Mouse (Mus musculus) lung, embryonic 16.5 days (tissue): ENCODE data around the gene Gm9736. TPM values are rescaled to one million over a fixed set of nuclear protein-coding genes. Genes with fewer than 3 reads are reported as not detected.
"Not testable (repeated sequence)": the region's sequence is repeated elsewhere in the genome, so short reads cannot be mapped to it uniquely, and the experiment has no call there.

Experiments used
- ATAC-seq: fragments of 200-750 bp; cut with Nextera tagmentation; 2 replicates; pipeline ENCODE4 v1.8.0; 2017; ENCODE audit warnings: low read depth, mild to moderate bottlenecking, moderate library complexity
- H3K27ac ChIP-seq: fragments of 300-500 bp; sonication (generic); 2 replicates; pipeline ENCODE4 v1.5.1; 2014; ENCODE audit warnings: mild to moderate bottlenecking, control low read depth, low read length
- H3K27me3 ChIP-seq: fragments of 300-500 bp; sonication (generic); 2 replicates; pipeline ENCODE4 v1.6.1; 2014; ENCODE audit warnings: low read depth, low read length, mixed read lengths; ENCODE audit not compliant: control insufficient read depth, insufficient read depth
- H3K36me3 ChIP-seq: fragments of 300-500 bp; sonication (generic); 2 replicates; pipeline ENCODE4 v1.6.1; 2014; ENCODE audit warnings: low read length; ENCODE audit not compliant: control insufficient read depth, insufficient read depth
- H3K4me1 ChIP-seq: fragments of 300-500 bp; sonication (generic); replicated peaks from 2 replicates; pipeline ENCODE4 v1.6.1; 2014; ENCODE audit warnings: low read length, mixed read lengths; ENCODE audit not compliant: control insufficient read depth, insufficient read depth
- H3K4me2 ChIP-seq: fragments of 300-500 bp; sonication (generic); 2 replicates; pipeline ENCODE4 v1.6.1; 2014; ENCODE audit warnings: low read depth, low read length, control low read depth
- H3K4me3 ChIP-seq: fragments of 300-500 bp; sonication (generic); 2 replicates; pipeline ENCODE4 v1.5.1; 2014; ENCODE audit warnings: mild to moderate bottlenecking, low read length, control low read depth
- H3K9ac ChIP-seq: fragments of 300-500 bp; sonication (generic); 2 replicates; pipeline ENCODE4 v1.6.1; 2014; ENCODE audit warnings: low read length, control low read depth
- H3K9me3 ChIP-seq: fragments of 300-500 bp; sonication (generic); 2 replicates; pipeline ENCODE4 v1.6.1; 2016; ENCODE audit warnings: low read length; ENCODE audit not compliant: control insufficient read depth
- WGBS: fragments of 180-500 bp; shearing (Covaris S2); extraction: QIAGEN DNeasy Blood & Tissue Kit; methylation state at CpG from one replicate; pipeline ENCODE4 v1.1.7; 2014; 5-methylcytosine and 5-hydroxymethylcytosine counted together
- polyA plus RNA-seq: library from polyadenylated mRNA; unstranded; fragments of >200 nt; fragmentation: Nextera tagmentation; extraction: Ambion mirVana; gene quantifications from 2 replicates; pipeline ENCODE4 v1.2.1, GENCODE M21; 2015

Gene Gm9736
- polyA plus RNA-seq, 1 experiment from 2014 or later: not detected

DNA sequence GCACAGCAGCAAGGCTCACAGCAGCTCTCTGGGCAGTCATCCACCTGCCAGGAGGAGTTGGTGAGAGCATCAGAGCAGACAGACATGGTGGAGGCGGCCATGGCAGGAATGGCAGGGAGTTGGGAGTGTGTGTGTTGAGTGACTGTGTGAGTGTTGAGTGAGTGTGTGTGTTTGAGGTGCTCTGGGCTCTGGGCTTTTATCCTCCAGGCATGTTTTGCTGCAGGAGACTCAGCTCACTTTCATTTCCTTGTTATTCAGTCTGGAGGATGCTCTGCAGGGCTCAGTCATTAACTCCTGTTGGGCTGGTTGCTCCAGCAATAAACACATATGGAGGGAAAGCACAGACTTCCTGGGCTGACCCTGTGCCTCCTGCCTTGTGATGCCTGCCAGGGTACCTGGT, 25.7 kb upstream of the Gm9736 start, which contains the start of gene Gm7138:
TSS of gene Gm7138 (minus strand) at position 101 of the 400 bp plus-strand sequence.
- not testable (repeated sequence) for H3K4me1 ChIP-seq, H3K4me2 ChIP-seq, H3K27ac ChIP-seq, ATAC-seq, H3K4me3 ChIP-seq, H3K36me3 ChIP-seq, H3K27me3 ChIP-seq, H3K9ac ChIP-seq, H3K9me3 ChIP-seq
- WGBS: 56% methylated on average over 1 of the region's 1 CpGs

DNA sequence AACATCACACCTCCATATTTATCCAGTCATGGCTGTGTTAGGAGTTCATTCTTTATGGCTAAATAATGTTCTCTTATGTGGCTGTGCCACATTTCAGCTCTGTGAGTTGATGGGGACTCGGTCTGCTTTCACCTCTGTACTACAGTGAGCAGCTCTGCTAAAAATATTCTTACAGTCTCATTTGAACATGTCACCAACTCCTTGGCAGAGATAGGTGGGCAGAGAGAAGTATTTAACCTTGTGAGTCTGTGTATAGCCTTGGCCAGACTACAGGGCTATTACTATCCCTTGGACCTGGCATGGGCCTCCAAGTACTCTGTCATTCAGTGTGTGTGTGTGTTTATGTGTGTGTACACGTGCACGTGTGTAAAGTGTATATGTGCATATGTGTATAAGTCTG, 21.0 kb upstream of the Gm9736 start:
- H3K4me3 ChIP-seq, H3K27ac ChIP-seq, H3K36me3 ChIP-seq, H3K27me3 ChIP-seq, H3K4me2 ChIP-seq, H3K9ac ChIP-seq, H3K9me3 ChIP-seq, ATAC-seq, H3K4me1 ChIP-seq: not testable (repeated sequence)
- WGBS: 60% methylated on average over 1 of the region's 3 CpGs

DNA sequence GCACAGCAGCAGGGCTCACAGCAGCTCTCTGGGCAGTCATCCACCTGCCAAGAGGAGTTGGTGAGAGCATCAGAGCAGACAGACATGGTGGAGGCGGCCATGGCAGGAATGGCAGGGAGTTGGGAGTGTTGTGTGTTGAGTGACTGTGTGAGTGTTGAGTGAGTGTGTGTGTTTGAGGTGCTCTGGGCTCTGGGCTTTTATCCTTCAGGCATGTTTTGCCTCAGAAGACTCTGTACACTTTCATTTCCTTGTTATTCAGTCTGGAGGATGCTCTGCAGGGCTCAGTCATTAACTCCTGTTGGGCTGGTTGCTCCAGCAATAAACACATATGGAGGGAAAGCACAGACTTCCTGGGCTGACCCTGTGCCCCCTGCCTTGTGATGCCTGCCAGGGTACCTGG, 20.1 kb upstream of the Gm9736 start, which contains the start of gene Gm3238:
TSS of gene Gm3238 (minus strand) at position 101 of the 400 bp plus-strand sequence.
- WGBS: no CpG with 5 or more reads among the region's 1 CpGs

DNA sequence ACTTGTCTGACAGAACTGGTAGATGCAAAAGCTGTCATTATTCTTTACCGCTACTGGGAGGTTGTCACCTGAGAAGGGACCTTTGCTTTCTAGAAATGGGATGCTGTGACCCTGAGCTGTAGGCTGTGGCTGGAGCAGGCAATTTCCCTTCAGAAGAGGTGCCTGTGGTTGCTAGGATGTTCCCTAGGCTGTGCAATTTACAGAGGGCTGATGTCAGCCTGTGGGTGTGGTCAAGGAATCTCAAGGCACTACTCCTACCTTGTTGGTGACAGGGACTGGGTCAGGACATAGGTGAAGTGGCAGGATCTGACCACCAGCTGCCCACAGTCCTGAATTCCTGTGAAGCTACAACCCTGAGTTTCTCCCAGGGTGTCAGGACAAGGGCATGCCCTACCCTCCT, 18.6 kb upstream of the Gm9736 start:
- no peak overlapping the region for H3K27ac ChIP-seq
- ATAC-seq: no peak
- WGBS: 86% methylated on average over 1 of the region's 1 CpGs

More for the DNA sequence above, 20.1 kb upstream of the Gm9736 start, which contains the start of gene Gm3238:
- not testable (repeated sequence) for H3K36me3 ChIP-seq, H3K27ac ChIP-seq, H3K4me2 ChIP-seq, H3K4me3 ChIP-seq, ATAC-seq, H3K9ac ChIP-seq, H3K9me3 ChIP-seq, H3K27me3 ChIP-seq, H3K4me1 ChIP-seq

DNA sequence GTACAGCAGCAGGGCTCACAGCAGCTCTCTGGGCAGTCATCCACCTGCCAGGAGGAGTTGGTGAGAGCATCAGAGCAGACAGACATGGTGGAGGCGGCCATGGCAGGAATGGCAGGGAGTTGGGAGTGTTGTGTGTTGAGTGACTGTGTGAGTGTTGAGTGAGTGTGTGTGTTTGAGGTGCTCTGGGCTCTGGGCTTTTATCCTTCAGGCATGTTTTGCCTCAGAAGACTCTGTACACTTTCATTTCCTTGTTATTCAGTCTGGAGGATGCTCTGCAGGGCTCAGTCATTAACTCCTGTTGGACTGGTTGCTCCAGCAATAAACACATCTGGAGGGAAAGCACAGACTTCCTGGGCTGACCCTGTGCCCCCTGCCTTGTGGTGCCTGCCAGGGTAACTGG, 8.4 kb upstream of the Gm9736 start, which contains the start of gene Gm3233:
TSS of gene Gm3233 (minus strand) at position 101 of the 400 bp plus-strand sequence.
- WGBS: no CpG with 5 or more reads among the region's 1 CpGs
- not testable (repeated sequence) for H3K9me3 ChIP-seq, H3K27ac ChIP-seq, H3K9ac ChIP-seq, H3K27me3 ChIP-seq, H3K4me2 ChIP-seq, H3K36me3 ChIP-seq, ATAC-seq, H3K4me1 ChIP-seq, H3K4me3 ChIP-seq

More for the DNA sequence above, 18.6 kb upstream of the Gm9736 start:
- H3K4me3 ChIP-seq: no peak overlapping the region
- no peak overlapping the region for H3K4me2 ChIP-seq
- H3K36me3 ChIP-seq: no peaks in the 10 kb centered on the region
- H3K4me1 ChIP-seq: no peaks in the 10 kb centered on the region
- no peak overlapping the region for H3K9ac ChIP-seq
- no peaks in the 10 kb centered on the region for H3K27me3 ChIP-seq
- no peaks in the 10 kb centered on the region for H3K9me3 ChIP-seq

DNA sequence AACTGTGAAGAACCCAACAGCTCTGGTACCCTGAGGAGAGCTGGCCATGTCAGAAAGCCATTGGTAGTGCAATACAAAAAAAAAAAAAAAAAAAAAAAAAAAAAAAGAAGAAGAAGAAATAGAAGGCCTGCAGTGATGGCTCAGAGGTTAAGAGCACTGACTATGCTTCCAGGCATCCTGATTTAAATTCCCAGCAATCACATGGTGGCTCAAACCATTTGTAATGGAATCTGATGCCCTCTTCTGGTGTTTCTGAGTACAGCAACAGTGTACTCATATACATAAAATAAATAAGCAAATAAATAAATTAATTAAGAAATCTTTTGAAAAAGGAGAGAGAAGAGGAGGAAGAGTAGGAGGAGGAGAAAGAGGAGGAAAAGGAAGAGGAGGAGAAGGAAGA, 2.3 kb upstream of the Gm9736 start:
- no peak overlapping the region for H3K4me2 ChIP-seq
- H3K4me3 ChIP-seq: no peak overlapping the region
- no peaks in the 10 kb centered on the region for H3K9me3 ChIP-seq
- ATAC-seq: no peak
- H3K27me3 ChIP-seq: no peaks in the 10 kb centered on the region
- no peaks in the 10 kb centered on the region for H3K4me1 ChIP-seq
- H3K9ac ChIP-seq: no peak overlapping the region
- no peak overlapping the region for H3K27ac ChIP-seq
- H3K36me3 ChIP-seq: no peaks in the 10 kb centered on the region

DNA sequence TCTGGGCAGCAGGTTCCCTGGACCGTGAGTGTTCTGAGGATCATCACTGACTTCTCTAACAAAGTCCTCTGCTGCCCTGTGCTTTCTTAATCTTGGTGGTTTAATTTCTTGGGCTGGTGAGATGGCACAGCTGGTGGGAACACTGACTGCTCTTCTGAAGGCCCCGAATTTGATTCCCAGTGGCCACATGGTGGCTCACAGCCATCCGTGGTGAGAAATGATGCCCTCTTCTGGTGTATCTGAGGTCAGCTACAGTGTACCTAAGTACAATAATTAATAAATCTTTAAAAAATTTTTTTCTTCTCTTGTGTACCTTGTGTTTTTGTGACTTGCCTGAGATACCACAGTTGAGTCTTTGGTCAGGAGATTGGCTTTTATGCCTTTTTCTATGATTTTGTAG, 1.2 kb upstream of the Gm9736 start:
- H3K9ac ChIP-seq, ATAC-seq, H3K4me3 ChIP-seq, H3K27ac ChIP-seq, H3K4me1 ChIP-seq, H3K27me3 ChIP-seq, H3K36me3 ChIP-seq, H3K9me3 ChIP-seq, H3K4me2 ChIP-seq: not testable (repeated sequence)
- WGBS: 49% methylated on average over 3 of the region's 3 CpGs

DNA sequence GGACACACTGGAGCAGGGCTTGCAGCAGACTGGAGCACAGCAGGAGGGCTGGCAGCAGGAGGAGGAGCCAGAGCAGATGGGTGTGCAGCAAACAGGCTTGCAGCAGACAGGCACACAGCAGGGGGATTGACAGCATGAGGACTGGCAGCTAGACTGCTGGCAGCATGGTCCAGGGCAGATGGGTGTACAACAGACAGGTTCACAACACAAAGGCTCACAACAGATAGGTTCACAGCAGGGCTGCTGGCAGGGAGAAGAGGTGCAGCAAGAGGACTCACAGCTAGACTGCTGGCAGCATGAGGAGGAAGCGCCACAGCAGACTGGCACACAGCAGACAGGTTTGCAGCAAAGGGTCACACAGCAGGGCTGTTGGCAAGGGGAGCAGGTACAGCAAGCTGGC, 468 bp downstream of the Gm9736 start:
- not testable (repeated sequence) for H3K9ac ChIP-seq, H3K27ac ChIP-seq, H3K36me3 ChIP-seq, ATAC-seq, H3K4me1 ChIP-seq, H3K4me3 ChIP-seq, H3K4me2 ChIP-seq, H3K9me3 ChIP-seq, H3K27me3 ChIP-seq
- WGBS: 62% methylated on average over 1 of the region's 1 CpGs

DNA sequence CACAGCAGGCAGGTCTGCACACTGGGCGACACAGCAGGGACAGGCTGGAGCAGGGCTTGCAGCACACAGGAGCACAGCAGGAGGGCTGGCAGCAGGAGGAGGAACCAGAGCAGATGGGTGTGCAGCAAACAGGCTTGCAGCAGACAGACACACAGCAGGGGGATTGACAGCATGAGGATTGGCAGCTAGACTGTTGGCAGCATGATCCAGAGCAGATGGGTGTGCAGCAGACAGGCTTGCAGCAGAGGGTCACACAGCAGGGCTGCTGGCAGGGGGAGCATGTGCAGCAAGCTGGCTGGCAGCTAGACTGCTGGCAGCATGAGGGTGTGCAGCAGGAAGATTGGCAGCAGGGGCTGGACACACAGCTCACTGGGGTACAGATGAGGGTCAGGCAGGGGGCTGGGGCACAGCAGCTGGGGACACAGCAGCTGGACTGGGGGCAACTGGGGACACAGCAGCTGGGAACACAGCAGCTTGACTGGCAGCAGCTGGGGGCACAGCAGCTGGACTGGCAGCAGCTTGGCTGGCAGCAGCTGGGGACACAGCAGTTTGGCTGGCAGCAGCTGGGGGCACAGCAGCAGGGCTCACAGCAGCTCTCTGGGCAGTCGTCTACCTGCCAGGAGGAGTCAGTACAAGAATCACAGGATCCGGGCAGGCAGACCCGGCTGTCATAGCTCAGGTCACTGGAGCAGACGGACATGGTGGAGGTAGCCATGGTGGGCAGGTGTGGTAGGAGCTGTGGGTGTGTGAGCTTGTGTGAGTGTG, 9.0 kb downstream of the Gm9736 start, which contains the start of gene Gm18596:
TSS of gene Gm18596 (minus strand) at position 715 of the 765 bp plus-strand sequence.
- H3K27me3 ChIP-seq, H3K9me3 ChIP-seq, H3K4me2 ChIP-seq, ATAC-seq, H3K4me3 ChIP-seq, H3K36me3 ChIP-seq, H3K4me1 ChIP-seq, H3K27ac ChIP-seq, H3K9ac ChIP-seq: not testable (repeated sequence)
- WGBS: 57% methylated on average over 4 of the region's 5 CpGs
